Mouse (Mus musculus): ENCODE measurements around the gene Hhatl. TPM values are rescaled to one million over a fixed set of nuclear protein-coding genes. Genes with fewer than 3 reads are reported as not detected.
A peak's percentile ranks its signal among the peaks of the same experiment; 100 is the strongest.

Hhatl gene
- polyA plus RNA-seq (2014; fragmentation: Nextera tagmentation; extraction: Ambion mirVana): 0.12 and 0.24 TPM in 2 replicates

DNA sequence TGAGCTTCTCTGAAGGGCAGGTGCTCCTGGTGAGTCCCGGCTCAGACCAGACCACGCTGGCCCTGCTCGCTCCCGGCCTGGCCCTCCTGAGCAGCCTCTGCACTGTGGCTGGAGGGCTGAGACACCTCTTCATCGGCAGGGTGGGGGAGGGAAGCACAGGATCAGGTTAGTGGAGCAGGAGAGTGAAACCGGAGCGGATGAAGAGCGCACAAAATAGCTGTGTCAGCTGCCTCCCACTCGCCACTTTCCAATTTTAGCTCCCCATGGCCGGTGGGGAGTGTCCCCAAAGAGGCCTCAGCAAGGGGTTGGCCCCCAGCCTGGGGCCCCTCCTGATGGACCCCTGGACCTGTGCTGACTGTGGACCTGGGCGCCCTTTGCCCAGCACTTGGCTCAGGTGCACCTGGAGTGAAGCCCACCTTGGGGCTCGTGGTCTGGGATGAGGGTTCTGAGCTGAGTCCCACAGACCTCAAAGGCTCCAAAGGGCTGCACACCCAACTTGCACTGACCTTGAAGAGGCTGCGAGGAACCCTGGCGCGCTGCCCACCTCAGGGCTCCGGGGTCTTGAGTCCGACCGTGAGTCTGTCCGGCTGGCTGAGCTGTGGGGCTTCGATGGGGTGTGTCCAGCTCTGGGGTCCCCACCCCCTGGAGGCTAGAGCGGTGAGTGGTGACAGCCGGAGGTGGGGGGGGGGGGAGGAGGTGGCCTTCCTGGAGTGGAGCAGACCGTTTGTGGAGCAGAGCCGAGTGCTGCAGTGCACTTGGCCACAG is at the start of gene Hhatl:
Hhatl (minus strand) TSS at position 751 of the 765 bp plus-strand sequence.
- H3K4me3 ChIP-seq (replicated peaks; ENCODE audit: low read depth, low read length): no peak within 1 kb of the TSS
- no peak for DNase-seq
- ATAC-seq (ENCODE audit: low FRiP score, low TSS enrichment): no peak
- H3K9me3 ChIP-seq (ENCODE audit: control insufficient read depth, low read length): no peaks in the 10 kb centered on the region
- H3K36me3 ChIP-seq (ENCODE audit: control insufficient read depth, insufficient read depth, low read length): no peaks in the 10 kb centered on the region
- WGBS: 47% methylated on average over 24 of the region's 24 CpGs
- H3K27ac ChIP-seq (replicated peaks; ENCODE audit: low read depth, low read length): no peak within 1 kb of the TSS
- no peaks in the 10 kb centered on the region for H3K4me1 ChIP-seq (ENCODE audit: control insufficient read depth, insufficient read depth, low read length)
- no peak within 1 kb of the TSS for H3K4me2 ChIP-seq (ENCODE audit: low read length)
- H3K9ac ChIP-seq (replicated peaks; ENCODE audit: low read length): no peak within 1 kb of the TSS
- H3K27me3 ChIP-seq (ENCODE audit: control insufficient read depth, insufficient read depth, low read length): no peaks in the 10 kb centered on the region; the same call in 1 of the 2 replicates

DNA sequence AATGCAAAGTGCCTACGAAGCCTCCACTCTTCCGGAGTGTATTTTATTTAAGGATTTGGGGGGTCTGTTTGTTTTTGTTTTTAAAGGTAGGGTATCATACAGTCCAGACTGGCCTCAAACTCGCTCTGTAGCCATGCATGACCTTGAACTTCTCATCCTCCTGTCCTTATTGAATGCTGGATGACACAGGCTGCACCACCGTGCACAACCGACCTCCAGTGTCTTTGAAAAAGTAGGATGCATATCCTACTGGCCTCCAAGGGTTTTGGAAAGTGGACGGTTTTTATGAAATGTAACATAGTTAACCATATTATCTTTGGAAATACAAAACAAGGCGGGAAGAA is 47.3 kb upstream of the Hhatl start:
- DNase-seq (no peak), ATAC-seq (ENCODE audit: low FRiP score, low TSS enrichment) (peak; percentile 62; the same call in 1 of the 2 replicates)
- Histone ChIP-seq H3K4me3 (replicated peaks; ENCODE audit: low read depth, low read length) (peak overlapping the region; percentile 46), H3K4me1 (ENCODE audit: control insufficient read depth, insufficient read depth, low read length) (0 out of 2 replicates have a peak, but pooled peaks cover 4% of the 10 kb centered on the region), H3K9me3 (ENCODE audit: control insufficient read depth, low read length) (no peaks in the 10 kb centered on the region), H3K36me3 (ENCODE audit: control insufficient read depth, insufficient read depth, low read length) (no peaks in the 10 kb centered on the region), H3K27me3 (ENCODE audit: control insufficient read depth, insufficient read depth, low read length) (no peaks in the 10 kb centered on the region), H3K27ac (replicated peaks; ENCODE audit: low read depth, low read length) (no peak overlapping the region), H3K9ac (replicated peaks; ENCODE audit: low read length) (peak overlapping the region; percentile 32; the same call in 1 of the 2 replicates), H3K4me2 (ENCODE audit: low read length) (peak overlapping the region; percentile 72)
- WGBS: 34% methylated on average over 7 of the region's 7 CpGs

DNA sequence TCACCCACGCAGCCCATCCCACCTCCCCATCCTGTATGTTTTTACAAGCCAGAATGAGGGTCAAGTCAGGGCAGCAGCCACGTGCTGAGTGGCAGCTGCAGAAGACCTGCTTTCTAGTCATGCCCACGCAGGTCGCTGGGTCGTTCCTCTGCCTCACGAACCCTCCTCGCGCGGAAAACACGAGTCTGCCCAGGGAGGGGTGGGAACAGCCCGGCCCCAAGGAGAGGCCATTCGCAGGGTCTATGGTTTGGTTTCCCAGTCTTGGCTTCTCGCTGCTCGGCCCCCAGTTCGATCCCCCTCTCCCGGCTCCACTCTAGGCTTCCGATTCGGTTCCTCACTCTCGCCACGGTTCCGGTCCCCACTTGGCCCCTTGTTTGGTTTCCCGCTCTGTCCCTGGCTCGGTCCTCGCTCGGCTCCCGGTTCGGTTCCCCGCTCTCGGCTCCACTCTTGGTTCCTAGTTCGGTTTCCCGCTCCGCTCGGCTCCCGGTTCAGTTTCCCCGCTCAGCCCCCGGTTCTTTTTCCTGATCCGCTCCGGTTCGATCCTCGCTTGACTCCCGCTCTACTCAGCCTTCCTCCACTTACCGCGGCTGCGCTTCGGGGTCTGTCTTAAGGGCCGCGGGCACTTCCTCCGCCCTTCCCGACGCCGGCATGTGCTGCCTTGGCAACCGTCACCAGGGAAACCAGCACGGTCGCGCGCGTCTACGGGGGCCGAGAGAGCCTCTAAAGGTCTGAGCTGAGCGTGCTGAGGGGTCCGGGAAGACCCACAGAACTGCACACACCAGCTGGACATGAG is 46.7 kb upstream of the Hhatl start, which contains the start of gene Ccdc13:
Ccdc13 (minus strand) TSS at position 633 of the 793 bp plus-strand sequence.
- Histone ChIP-seq H3K9ac (replicated peaks; ENCODE audit: low read length) (peak within 1 kb of the TSS; percentile 32), H3K27ac (replicated peaks; ENCODE audit: low read depth, low read length) (no peak within 1 kb of the TSS), H3K4me3 (replicated peaks; ENCODE audit: low read depth, low read length) (peak within 1 kb of the TSS; percentile 46), H3K27me3 (ENCODE audit: control insufficient read depth, insufficient read depth, low read length) (no peaks in the 10 kb centered on the region), H3K36me3 (ENCODE audit: control insufficient read depth, insufficient read depth, low read length) (no peaks in the 10 kb centered on the region), H3K4me1 (ENCODE audit: control insufficient read depth, insufficient read depth, low read length) (0 out of 2 replicates have a peak, but pooled peaks cover 4% of the 10 kb centered on the region), H3K9me3 (ENCODE audit: control insufficient read depth, low read length) (no peaks in the 10 kb centered on the region), H3K4me2 (ENCODE audit: low read length) (peak within 1 kb of the TSS; percentile 72)
- ATAC-seq (ENCODE audit: low FRiP score, low TSS enrichment) (peak; percentile 89), DNase-seq (peak; percentile 95)
- 3% methylated on average over 61 of the region's 61 CpGs for WGBS

DNA sequence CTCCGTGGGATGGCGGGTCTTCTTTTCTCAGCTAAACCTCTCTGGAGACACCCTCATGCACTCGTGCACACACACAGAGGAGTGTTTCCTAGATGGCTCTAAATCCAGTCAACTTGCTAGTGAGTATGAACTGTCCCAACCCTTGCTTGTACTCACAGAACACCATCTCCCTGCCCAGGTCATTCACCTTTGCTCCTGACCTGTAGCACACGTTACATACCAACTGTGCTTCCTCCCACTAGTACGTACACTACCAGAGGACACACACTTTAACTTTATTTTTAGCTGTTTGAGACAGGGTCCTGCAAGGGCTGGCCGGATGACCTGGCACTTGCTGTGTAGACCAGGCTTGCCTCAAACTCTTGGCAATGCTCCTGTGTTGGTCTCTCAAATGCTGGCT is 45.7 kb upstream of the Hhatl start:
- Histone ChIP-seq H3K4me2 (ENCODE audit: low read length) (no peak overlapping the region), H3K9ac (replicated peaks; ENCODE audit: low read length) (no peak overlapping the region), H3K36me3 (ENCODE audit: control insufficient read depth, insufficient read depth, low read length) (no peaks in the 10 kb centered on the region), H3K27me3 (ENCODE audit: control insufficient read depth, insufficient read depth, low read length) (no peaks in the 10 kb centered on the region), H3K9me3 (ENCODE audit: control insufficient read depth, low read length) (no peaks in the 10 kb centered on the region), H3K4me3 (replicated peaks; ENCODE audit: low read depth, low read length) (no peak overlapping the region), H3K4me1 (ENCODE audit: control insufficient read depth, insufficient read depth, low read length) (0 out of 2 replicates have a peak, but pooled peaks cover 4% of the 10 kb centered on the region), H3K27ac (replicated peaks; ENCODE audit: low read depth, low read length) (no peak overlapping the region)
- 94% methylated on average over 6 of the region's 6 CpGs for WGBS
- ATAC-seq (ENCODE audit: low FRiP score, low TSS enrichment): no peak
- DNase-seq: no peak

DNA sequence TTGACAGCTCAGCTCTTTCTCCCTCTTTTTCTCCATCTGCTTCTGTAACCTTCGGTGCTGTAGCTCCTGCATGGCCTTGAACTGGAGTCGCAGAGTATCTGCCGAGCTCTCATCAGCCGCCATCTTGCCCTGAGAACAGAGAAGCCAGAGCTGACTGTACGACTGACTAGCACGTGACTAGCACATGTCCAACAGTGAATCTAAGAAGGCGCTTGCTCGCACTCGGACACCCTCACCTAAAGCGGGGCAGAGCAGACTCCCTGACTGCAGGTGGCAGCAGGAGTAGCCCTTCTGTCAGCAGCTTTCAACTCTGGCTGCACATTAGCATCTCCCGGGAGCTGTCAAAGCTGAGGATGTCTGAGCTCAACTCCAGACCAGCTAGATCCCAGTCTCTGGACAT is 41.5 kb upstream of the Hhatl start:
- Histone ChIP-seq H3K27me3 (ENCODE audit: control insufficient read depth, insufficient read depth, low read length) (no peaks in the 10 kb centered on the region), H3K9me3 (ENCODE audit: control insufficient read depth, low read length) (no peaks in the 10 kb centered on the region), H3K36me3 (ENCODE audit: control insufficient read depth, insufficient read depth, low read length) (no peaks in the 10 kb centered on the region), H3K27ac (replicated peaks; ENCODE audit: low read depth, low read length) (no peak overlapping the region), H3K4me3 (replicated peaks; ENCODE audit: low read depth, low read length) (no peak overlapping the region), H3K4me2 (ENCODE audit: low read length) (no peak overlapping the region), H3K4me1 (ENCODE audit: control insufficient read depth, insufficient read depth, low read length) (0 out of 2 replicates have a peak, but pooled peaks cover 1% of the 10 kb centered on the region), H3K9ac (replicated peaks; ENCODE audit: low read length) (no peak overlapping the region)
- DNase-seq (no peak), ATAC-seq (ENCODE audit: low FRiP score, low TSS enrichment) (no peak)
- WGBS: 83% methylated on average over 11 of the region's 11 CpGs

DNA sequence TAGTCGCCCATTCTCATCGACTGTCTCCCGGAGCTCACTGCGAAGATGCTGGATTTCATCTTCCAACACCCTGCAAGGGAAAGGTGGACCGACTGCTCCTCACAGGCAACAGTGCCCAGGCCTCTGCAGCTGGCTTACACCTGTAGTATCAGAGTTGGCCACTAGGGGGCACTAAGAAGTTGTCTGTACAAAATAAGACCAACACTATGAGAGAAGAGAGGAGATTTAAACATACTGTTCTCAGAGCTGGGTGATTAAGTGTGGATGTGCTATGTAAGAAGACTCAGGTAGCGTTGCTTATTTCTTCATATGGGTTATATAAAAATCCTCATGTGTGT is 38.6 kb upstream of the Hhatl start:
- no peak overlapping the region for H3K4me2 ChIP-seq (ENCODE audit: low read length)

DNA sequence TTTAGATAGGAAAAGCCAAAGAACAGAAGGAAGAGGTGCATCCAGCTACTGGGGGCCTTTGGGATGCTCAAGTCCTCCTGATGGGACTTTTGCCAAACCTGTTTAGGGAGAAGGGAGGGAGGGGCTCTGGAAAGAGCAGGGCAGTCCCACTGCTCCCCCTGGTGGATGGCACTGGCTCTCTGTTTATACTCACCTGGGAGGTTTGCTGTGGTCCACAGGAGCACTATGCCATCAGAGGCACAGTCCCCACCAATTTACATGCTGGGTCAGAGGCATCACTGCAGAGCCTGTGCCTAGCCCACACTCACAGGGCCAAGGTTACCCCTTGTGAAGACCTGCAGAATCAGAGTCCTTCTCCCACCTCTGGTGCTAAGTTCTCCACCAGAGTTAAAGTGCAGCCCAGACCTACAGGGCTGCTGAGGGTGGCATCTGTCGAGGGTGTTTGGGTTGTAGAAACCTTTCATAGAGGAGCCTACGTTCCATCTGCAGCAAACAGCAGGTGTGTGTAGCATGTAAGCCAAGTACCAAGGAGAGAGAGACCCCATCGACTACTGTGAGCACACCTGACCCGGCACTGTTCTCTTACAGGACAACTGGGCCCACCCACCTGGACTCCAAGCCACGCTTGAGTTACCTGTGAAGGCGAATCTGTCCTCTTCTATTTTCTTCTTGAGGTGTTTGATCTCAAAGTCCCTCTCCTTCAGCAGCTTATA is 38.1 kb upstream of the Hhatl start:
- no peaks in the 10 kb centered on the region for H3K9me3 ChIP-seq (ENCODE audit: control insufficient read depth, low read length)
- 81% methylated on average over 6 of the region's 6 CpGs for WGBS
- no peaks in the 10 kb centered on the region for H3K27me3 ChIP-seq (ENCODE audit: control insufficient read depth, insufficient read depth, low read length)
- no peaks in the 10 kb centered on the region for H3K36me3 ChIP-seq (ENCODE audit: control insufficient read depth, insufficient read depth, low read length)
- H3K4me3 ChIP-seq (replicated peaks; ENCODE audit: low read depth, low read length): no peak overlapping the region
- H3K4me1 ChIP-seq (ENCODE audit: control insufficient read depth, insufficient read depth, low read length): no peaks in the 10 kb centered on the region
- H3K9ac ChIP-seq (replicated peaks; ENCODE audit: low read length): no peak overlapping the region
- no peak overlapping the region for H3K27ac ChIP-seq (replicated peaks; ENCODE audit: low read depth, low read length)
- H3K4me2 ChIP-seq (ENCODE audit: low read length): no peak overlapping the region
- ATAC-seq (ENCODE audit: low FRiP score, low TSS enrichment): no peak
- peak; percentile 54 for DNase-seq

More for the DNA sequence above, 38.6 kb upstream of the Hhatl start:
- H3K36me3 ChIP-seq (ENCODE audit: control insufficient read depth, insufficient read depth, low read length): no peaks in the 10 kb centered on the region
- H3K9me3 ChIP-seq (ENCODE audit: control insufficient read depth, low read length): no peaks in the 10 kb centered on the region
- H3K9ac ChIP-seq (replicated peaks; ENCODE audit: low read length): no peak overlapping the region
- no peak overlapping the region for H3K27ac ChIP-seq (replicated peaks; ENCODE audit: low read depth, low read length)
- WGBS: 30% methylated on average over 6 of the region's 6 CpGs
- H3K4me1 ChIP-seq (ENCODE audit: control insufficient read depth, insufficient read depth, low read length): no peaks in the 10 kb centered on the region
- ATAC-seq (ENCODE audit: low FRiP score, low TSS enrichment) (0 out of 2 replicates have a peak, but pooled peaks have one; percentile 37), DNase-seq (peak; percentile 94)
- H3K27me3 ChIP-seq (ENCODE audit: control insufficient read depth, insufficient read depth, low read length): no peaks in the 10 kb centered on the region
- H3K4me3 ChIP-seq (replicated peaks; ENCODE audit: low read depth, low read length): no peak overlapping the region

DNA sequence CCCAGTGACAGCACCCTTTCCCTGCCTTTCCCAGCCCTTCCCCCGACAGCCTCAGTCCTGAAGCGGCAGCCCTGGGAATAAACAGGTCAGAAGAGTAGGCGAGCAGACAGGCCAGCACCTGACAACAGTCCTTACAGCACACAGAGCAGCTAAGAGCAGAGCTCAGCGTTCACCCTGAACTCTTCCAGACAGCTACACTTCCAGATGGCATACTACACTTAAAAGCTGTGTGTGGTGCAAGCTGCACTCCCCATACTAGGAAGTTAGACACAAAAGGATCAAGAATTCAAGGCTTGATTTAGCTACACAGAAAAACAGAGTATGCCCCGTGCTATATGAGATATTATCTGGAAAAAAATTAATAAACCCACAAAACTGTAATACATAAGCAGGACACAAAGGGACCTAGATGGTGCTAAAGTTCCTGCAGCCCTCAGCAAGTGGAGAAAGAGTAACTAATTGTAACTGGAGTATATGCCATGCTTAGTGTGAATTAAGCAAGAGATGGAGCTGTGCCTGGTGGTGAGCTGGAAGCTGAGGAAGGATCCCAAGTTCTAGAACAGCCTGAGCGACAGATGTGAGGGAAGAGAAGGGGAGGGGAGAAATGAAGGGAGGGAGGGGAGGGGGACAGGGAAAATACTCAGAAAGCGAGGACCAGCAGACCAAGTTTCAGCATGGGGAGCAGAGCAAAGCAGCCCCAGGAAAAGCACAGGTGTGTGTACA is 37.1 kb upstream of the Hhatl start:
- ATAC-seq (ENCODE audit: low FRiP score, low TSS enrichment) (no peak), DNase-seq (no peak)
- Histone ChIP-seq H3K36me3 (ENCODE audit: control insufficient read depth, insufficient read depth, low read length) (no peaks in the 10 kb centered on the region), H3K9ac (replicated peaks; ENCODE audit: low read length) (no peak overlapping the region), H3K4me3 (replicated peaks; ENCODE audit: low read depth, low read length) (no peak overlapping the region), H3K4me2 (ENCODE audit: low read length) (no peak overlapping the region), H3K9me3 (ENCODE audit: control insufficient read depth, low read length) (no peaks in the 10 kb centered on the region), H3K27me3 (ENCODE audit: control insufficient read depth, insufficient read depth, low read length) (no peaks in the 10 kb centered on the region), H3K27ac (replicated peaks; ENCODE audit: low read depth, low read length) (no peak overlapping the region), H3K4me1 (ENCODE audit: control insufficient read depth, insufficient read depth, low read length) (no peaks in the 10 kb centered on the region)
- 76% methylated on average over 7 of the region's 7 CpGs for WGBS
